Mouse (Mus musculus): ENCODE data around the gene Tkt.

Tkt gene

GRCm38 (mm10) chr14:30622556-30622955, 74.4 kb downstream of the Tkt start:
- DNase-seq, result no peak

All from kidney, postnatal 4 days (tissue).